Mouse (Mus musculus): Measurements from ENCODE around the gene Dennd1a. TPM values are rescaled to one million over a fixed set of nuclear protein-coding genes. Genes with fewer than 3 reads are reported as not detected.

The Dennd1a gene
- polyA plus RNA-seq, 1 experiment from 2014 or later, result 10.2 TPM

DNA sequence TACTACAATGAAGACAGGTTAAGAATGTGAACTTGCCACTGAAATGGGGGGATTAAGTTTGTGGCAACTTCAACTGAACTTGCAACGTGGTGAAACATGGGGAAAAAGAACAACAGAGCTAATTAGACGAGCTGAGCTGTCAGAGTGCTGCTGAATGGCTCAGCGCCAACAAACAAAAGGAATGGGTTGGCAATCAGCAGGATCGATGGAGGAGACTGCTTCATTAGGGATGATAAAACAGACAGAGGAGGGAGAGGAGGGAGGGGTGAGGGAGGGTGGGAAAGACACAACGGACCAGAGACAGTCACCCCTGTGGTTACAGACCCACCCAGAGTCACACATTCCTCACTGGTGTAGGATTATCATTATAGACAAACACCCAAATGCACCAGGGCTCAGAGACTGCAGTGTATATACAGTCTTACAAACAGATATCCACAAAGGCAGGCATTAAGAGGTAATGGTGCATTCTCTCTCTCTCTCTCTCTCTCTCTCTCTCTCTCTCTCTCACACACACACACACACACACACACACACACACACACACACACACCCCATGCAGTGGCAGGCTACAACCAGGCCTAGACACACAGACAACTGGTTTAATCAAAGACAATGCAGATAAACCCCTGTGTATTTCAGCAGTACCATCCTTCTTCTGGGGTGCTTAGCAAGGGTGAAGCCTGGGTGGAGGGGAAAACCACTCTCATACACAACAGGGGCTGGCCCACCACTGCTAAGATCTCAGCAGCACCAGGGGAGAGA, 468.2 kb downstream of the Dennd1a start:
- no peak for ATAC-seq (ENCODE audit: insufficient read depth, low FRiP score)

DNA sequence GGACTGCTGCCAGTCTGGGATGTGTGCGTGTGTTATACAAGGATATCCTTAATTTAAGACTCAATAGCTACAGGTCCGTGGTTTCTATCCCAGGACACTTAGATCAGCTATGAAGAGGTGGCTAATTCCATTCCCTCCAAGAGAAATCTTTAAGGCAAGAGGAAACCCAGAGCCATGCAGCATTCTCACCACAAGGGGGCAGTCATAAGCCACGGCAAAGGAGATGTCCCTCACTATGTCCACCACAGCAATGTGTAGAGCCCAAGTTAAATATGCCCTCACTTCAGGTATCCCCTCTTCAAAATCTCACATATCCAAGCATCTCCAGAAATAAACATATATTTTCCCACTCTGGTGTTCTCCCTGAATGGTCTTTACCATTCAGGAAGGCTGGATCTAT, 471.5 kb downstream of the Dennd1a start:
- Histone ChIP-seq H3K27ac (ENCODE audit: low read length) (no peak overlapping the region), H3K27me3 (ENCODE audit: control insufficient read depth, insufficient read depth, low read length) (no peaks in the 10 kb centered on the region), H3K4me1 (ENCODE audit: control insufficient read depth, insufficient read depth, low read length) (no peaks in the 10 kb centered on the region), H3K4me3 (replicated peaks; ENCODE audit: low read length) (no peak overlapping the region), H3K36me3 (ENCODE audit: control insufficient read depth, insufficient read depth, low read length) (no peaks in the 10 kb centered on the region), H3K9ac (ENCODE audit: low read length) (no peak overlapping the region), H3K4me2 (ENCODE audit: low read depth, low read length) (no peak overlapping the region), H3K9me3 (replicated peaks; ENCODE audit: control insufficient read depth, low read length) (no peaks in the 10 kb centered on the region)
- WGBS, result 17% methylated on average over 3 of the region's 3 CpGs
- no peak for ATAC-seq (ENCODE audit: insufficient read depth, low FRiP score)

More for the DNA sequence above, 468.2 kb downstream of the Dennd1a start:
- H3K4me1 ChIP-seq (ENCODE audit: control insufficient read depth, insufficient read depth, low read length), result no peaks in the 10 kb centered on the region
- no peak overlapping the region for H3K4me3 ChIP-seq (replicated peaks; ENCODE audit: low read length)
- H3K27ac ChIP-seq (ENCODE audit: low read length), result no peak overlapping the region
- no peak overlapping the region for H3K9ac ChIP-seq (ENCODE audit: low read length)
- H3K9me3 ChIP-seq (replicated peaks; ENCODE audit: control insufficient read depth, low read length), result no peaks in the 10 kb centered on the region
- no peak overlapping the region for H3K4me2 ChIP-seq (ENCODE audit: low read depth, low read length)
- no peaks in the 10 kb centered on the region for H3K27me3 ChIP-seq (ENCODE audit: control insufficient read depth, insufficient read depth, low read length)
- 20% methylated on average over 5 of the region's 5 CpGs for WGBS
- H3K36me3 ChIP-seq (ENCODE audit: control insufficient read depth, insufficient read depth, low read length), result no peaks in the 10 kb centered on the region

DNA sequence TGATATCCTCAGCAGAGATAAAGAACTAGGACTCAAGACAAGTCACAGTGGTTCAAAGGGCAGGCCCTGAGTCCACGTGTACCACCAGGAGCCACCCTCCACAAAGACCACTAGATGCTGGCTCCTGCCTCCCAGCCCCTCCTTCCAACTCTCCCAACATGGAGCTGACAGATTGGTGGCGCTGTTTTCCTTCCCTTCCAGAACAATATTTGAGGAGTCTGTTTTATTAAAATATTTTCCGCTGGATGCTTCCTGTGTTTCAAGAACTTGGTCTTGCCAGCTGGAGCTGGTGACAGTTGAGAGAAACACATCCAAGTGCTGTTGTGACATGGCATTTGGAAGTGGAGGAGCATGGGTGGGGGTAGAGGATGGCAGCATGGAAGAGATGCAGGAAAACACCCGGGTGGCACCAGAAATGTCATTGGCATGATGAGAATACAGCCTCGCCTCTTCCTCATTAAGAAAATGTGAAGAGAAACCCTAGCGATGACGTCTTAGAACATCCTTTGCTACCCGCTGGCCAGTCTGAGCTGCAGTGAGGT, 472.3 kb downstream of the Dennd1a start:
- Histone ChIP-seq H3K36me3 (ENCODE audit: control insufficient read depth, insufficient read depth, low read length) (no peaks in the 10 kb centered on the region), H3K27me3 (ENCODE audit: control insufficient read depth, insufficient read depth, low read length) (no peaks in the 10 kb centered on the region), H3K4me3 (replicated peaks; ENCODE audit: low read length) (no peak overlapping the region), H3K9me3 (replicated peaks; ENCODE audit: control insufficient read depth, low read length) (no peaks in the 10 kb centered on the region), H3K4me1 (ENCODE audit: control insufficient read depth, insufficient read depth, low read length) (no peaks in the 10 kb centered on the region), H3K9ac (ENCODE audit: low read length) (no peak overlapping the region), H3K27ac (ENCODE audit: low read length) (no peak overlapping the region), H3K4me2 (ENCODE audit: low read depth, low read length) (no peak overlapping the region)
- no peak for ATAC-seq (ENCODE audit: insufficient read depth, low FRiP score)
- whole genome bisulfite sequencing, result 77% methylated on average over 8 of the region's 8 CpGs

DNA sequence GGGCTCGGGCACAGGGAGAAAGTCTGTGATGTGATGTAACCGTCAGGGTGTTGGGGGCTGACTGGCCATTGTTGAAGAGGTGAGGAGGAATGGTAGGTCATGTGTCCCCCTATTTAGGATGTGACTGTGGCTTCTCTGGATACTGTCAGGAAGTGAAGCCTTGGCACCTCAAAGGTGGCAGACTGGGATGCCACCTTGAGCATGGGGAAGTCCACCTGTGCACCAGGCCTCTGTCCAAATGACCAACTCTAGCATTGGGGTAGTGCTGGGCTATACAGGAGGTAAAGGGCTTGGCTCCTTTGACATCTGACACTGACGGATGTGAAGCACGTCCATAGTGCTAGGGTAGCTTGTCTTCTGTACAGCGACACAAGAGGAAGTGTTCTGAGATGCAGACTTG, 474.8 kb downstream of the Dennd1a start:
- H3K4me3 ChIP-seq (replicated peaks; ENCODE audit: low read length), result no peak overlapping the region
- no peak for ATAC-seq (ENCODE audit: insufficient read depth, low FRiP score)
- WGBS, result 85% methylated on average over 5 of the region's 5 CpGs

DNA sequence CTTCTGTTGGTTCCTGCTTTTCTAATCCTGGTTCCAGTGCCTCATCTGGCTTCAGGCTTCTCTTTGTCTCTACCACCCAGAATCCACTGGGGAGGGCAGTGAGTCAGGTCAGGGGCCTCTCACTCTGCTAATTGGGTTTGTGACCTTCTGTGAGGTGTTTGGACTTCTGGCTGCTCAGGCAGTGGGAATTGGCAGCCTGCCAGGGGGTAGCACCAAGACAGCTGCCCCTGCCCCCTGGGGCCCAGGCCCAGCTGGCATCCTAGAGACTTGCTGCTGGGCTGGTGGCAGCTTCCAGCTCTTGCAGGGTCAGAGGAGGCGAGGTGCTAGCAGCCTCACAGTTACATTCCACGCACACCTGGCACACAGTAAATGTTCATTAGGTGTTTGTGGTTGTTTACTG, 475.5 kb downstream of the Dennd1a start:
- no peak overlapping the region for H3K4me2 ChIP-seq (ENCODE audit: low read depth, low read length)
- no peak overlapping the region for H3K27ac ChIP-seq (ENCODE audit: low read length)
- no peaks in the 10 kb centered on the region for H3K4me1 ChIP-seq (ENCODE audit: control insufficient read depth, insufficient read depth, low read length)
- H3K9ac ChIP-seq (ENCODE audit: low read length), result no peak overlapping the region
- H3K27me3 ChIP-seq (ENCODE audit: control insufficient read depth, insufficient read depth, low read length), result no peaks in the 10 kb centered on the region
- H3K9me3 ChIP-seq (replicated peaks; ENCODE audit: control insufficient read depth, low read length), result no peaks in the 10 kb centered on the region
- ATAC-seq (ENCODE audit: insufficient read depth, low FRiP score), result 0 out of 2 replicates have a peak, but pooled peaks have one; percentile 14
- 77% methylated on average over 2 of the region's 2 CpGs for WGBS
- H3K4me3 ChIP-seq (replicated peaks; ENCODE audit: low read length), result no peak overlapping the region
- H3K36me3 ChIP-seq (ENCODE audit: control insufficient read depth, insufficient read depth, low read length), result no peaks in the 10 kb centered on the region

More for the DNA sequence above, 474.8 kb downstream of the Dennd1a start:
- H3K4me2 ChIP-seq (ENCODE audit: low read depth, low read length), result no peak overlapping the region
- H3K27ac ChIP-seq (ENCODE audit: low read length), result no peak overlapping the region
- H3K36me3 ChIP-seq (ENCODE audit: control insufficient read depth, insufficient read depth, low read length), result no peaks in the 10 kb centered on the region
- no peaks in the 10 kb centered on the region for H3K9me3 ChIP-seq (replicated peaks; ENCODE audit: control insufficient read depth, low read length)
- H3K4me1 ChIP-seq (ENCODE audit: control insufficient read depth, insufficient read depth, low read length), result no peaks in the 10 kb centered on the region
- H3K9ac ChIP-seq (ENCODE audit: low read length), result no peak overlapping the region
- no peaks in the 10 kb centered on the region for H3K27me3 ChIP-seq (ENCODE audit: control insufficient read depth, insufficient read depth, low read length)

DNA sequence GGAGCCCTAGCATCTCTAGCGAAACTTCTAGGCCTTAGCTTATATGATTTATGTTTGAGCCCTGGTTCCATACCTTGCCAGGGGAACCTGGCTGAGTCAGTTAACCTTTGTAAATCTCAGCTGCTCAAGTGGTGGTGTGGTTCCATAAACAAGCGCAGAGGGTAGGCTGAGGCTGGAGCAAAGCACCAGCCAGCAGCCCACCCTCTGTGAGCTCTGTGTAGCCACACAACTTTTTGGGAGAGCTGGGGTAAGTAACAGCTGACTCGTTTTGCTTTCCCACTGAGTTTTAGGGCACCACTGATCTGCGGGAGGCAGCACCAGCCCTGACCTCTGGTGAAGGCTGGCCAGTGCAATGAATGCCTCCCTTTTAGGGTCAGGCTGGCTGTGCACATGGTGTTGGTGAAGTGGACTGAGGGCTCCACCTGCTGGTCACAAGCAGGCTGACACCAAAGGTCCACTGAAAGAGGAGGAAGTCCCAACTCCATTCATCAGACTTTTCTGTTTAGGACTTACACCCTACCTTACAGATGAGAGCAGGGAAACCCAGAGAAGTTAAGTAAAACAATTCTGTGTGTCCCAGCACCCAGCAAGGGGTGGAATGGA, 484.5 kb downstream of the Dennd1a start:
- Histone ChIP-seq H3K9me3 (replicated peaks; ENCODE audit: control insufficient read depth, low read length) (no peaks in the 10 kb centered on the region), H3K27me3 (ENCODE audit: control insufficient read depth, insufficient read depth, low read length) (no peaks in the 10 kb centered on the region), H3K4me2 (ENCODE audit: low read depth, low read length) (no peak overlapping the region), H3K36me3 (ENCODE audit: control insufficient read depth, insufficient read depth, low read length) (no peaks in the 10 kb centered on the region), H3K9ac (ENCODE audit: low read length) (no peak overlapping the region), H3K4me3 (replicated peaks; ENCODE audit: low read length) (no peak overlapping the region), H3K27ac (ENCODE audit: low read length) (no peak overlapping the region), H3K4me1 (ENCODE audit: control insufficient read depth, insufficient read depth, low read length) (no peaks in the 10 kb centered on the region)
- peak; percentile 60; the same call in 1 of the 2 replicates for ATAC-seq (ENCODE audit: insufficient read depth, low FRiP score)
- 44% methylated on average over 4 of the region's 4 CpGs for WGBS

DNA sequence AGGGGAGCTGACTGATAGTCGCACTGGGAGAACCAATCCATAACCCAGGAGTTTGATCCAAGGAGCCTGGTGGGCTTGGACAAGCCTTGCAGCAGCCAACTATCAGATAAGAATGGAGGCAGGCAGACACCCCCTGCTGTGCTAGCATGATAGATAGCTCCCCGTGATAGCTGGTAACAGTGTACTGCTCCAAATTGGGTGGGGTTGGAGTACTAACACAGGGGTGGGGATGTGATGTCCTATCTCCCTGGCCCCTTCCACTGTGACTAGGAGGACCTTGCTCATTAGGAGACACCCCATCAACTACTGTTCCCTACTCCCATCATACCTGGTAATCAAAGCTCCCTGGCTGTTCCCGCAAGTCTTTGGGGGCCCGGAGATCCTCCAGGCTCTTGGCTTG, 485.5 kb downstream of the Dennd1a start:
- ATAC-seq (ENCODE audit: insufficient read depth, low FRiP score), result no peak
- Histone ChIP-seq H3K27me3 (ENCODE audit: control insufficient read depth, insufficient read depth, low read length) (no peaks in the 10 kb centered on the region), H3K27ac (ENCODE audit: low read length) (no peak overlapping the region), H3K4me3 (replicated peaks; ENCODE audit: low read length) (no peak overlapping the region), H3K4me1 (ENCODE audit: control insufficient read depth, insufficient read depth, low read length) (no peaks in the 10 kb centered on the region), H3K9ac (ENCODE audit: low read length) (no peak overlapping the region), H3K36me3 (ENCODE audit: control insufficient read depth, insufficient read depth, low read length) (no peaks in the 10 kb centered on the region), H3K4me2 (ENCODE audit: low read depth, low read length) (no peak overlapping the region), H3K9me3 (replicated peaks; ENCODE audit: control insufficient read depth, low read length) (no peaks in the 10 kb centered on the region)
- 75% methylated on average over 4 of the region's 4 CpGs for WGBS

DNA sequence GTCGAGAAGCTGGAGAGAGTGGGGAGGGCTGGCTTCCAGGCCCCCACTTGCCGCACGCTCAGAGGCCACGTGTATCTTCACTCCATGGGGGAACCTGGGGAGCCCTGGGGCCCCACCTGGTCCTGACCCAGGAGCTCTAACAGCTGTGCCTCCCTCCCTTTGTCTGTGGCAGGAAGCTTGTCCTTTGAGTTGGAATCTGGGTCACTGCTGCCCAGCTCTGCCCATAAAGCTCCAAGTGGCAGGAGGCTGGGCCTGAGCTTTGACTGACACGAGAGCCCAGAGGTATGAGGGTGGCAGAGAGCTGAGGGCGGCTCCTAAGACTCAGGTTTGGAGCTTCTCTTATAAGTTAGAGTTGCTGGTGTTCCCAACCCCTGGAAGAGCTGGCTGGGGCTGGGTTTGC, 488.1 kb downstream of the Dennd1a start:
- no peak overlapping the region for H3K4me3 ChIP-seq (replicated peaks; ENCODE audit: low read length)
- ATAC-seq (ENCODE audit: insufficient read depth, low FRiP score), result no peak
- H3K9ac ChIP-seq (ENCODE audit: low read length), result no peak overlapping the region
- H3K27ac ChIP-seq (ENCODE audit: low read length), result no peak overlapping the region
- H3K4me1 ChIP-seq (ENCODE audit: control insufficient read depth, insufficient read depth, low read length), result no peaks in the 10 kb centered on the region
- no peaks in the 10 kb centered on the region for H3K27me3 ChIP-seq (ENCODE audit: control insufficient read depth, insufficient read depth, low read length)
- H3K9me3 ChIP-seq (replicated peaks; ENCODE audit: control insufficient read depth, low read length), result no peaks in the 10 kb centered on the region
- WGBS, result 53% methylated on average over 6 of the region's 6 CpGs
- no peak overlapping the region for H3K4me2 ChIP-seq (ENCODE audit: low read depth, low read length)
- H3K36me3 ChIP-seq (ENCODE audit: control insufficient read depth, insufficient read depth, low read length), result no peaks in the 10 kb centered on the region

DNA sequence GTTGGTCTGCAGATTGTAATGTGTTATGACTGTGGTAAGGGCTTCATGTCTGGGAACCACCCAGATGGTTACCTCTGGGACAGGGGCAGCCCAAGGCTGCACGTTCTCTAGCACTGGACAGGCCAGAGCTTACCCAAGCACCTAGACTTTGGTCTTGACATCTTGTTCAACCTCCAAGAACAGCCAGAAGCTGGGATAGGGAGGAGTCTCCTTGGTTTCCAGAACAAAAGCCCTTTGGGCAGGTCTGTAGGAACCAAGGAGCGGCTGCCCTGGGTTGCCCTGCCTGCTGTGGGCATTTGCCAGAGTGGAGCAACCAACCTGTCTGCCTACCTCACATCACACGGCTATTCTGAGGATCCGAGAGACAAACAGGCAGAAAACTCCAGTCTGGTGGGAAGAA, 490.1 kb downstream of the Dennd1a start:
- ATAC-seq (ENCODE audit: insufficient read depth, low FRiP score), result no peak
- Histone ChIP-seq H3K27me3 (ENCODE audit: control insufficient read depth, insufficient read depth, low read length) (peaks cover 14% of the 10 kb centered on the region), H3K4me2 (ENCODE audit: low read depth, low read length) (no peak overlapping the region), H3K9me3 (replicated peaks; ENCODE audit: control insufficient read depth, low read length) (no peaks in the 10 kb centered on the region), H3K4me1 (ENCODE audit: control insufficient read depth, insufficient read depth, low read length) (no peaks in the 10 kb centered on the region), H3K9ac (ENCODE audit: low read length) (no peak overlapping the region), H3K27ac (ENCODE audit: low read length) (no peak overlapping the region), H3K36me3 (ENCODE audit: control insufficient read depth, insufficient read depth, low read length) (no peaks in the 10 kb centered on the region), H3K4me3 (replicated peaks; ENCODE audit: low read length) (no peak overlapping the region)
- WGBS, result 85% methylated on average over 4 of the region's 4 CpGs
